Comparison of ENCODE assay signal across 8 mouse cellular contexts in genomic region chr9:20990861-20991260, GRCm38 (mm10). TPM values are rescaled to one million over a fixed set of nuclear protein-coding genes. Genes with fewer than 3 reads are reported as not detected.
A peak's percentile ranks its signal among the peaks of the same experiment; 100 is the strongest.
DNase-seq lines count a peak whose midpoint lies in the region; ATAC-seq lines count a peak whose summit lies in the region.

No protein-coding gene starts in this region.

- DNase-seq in thymus, postnatal 4 days = peak; percentile 50
- DNase-seq in thymus, postnatal 10 days (ENCODE audit: low spot score in 2 of 2) = no peak
- no peak for DNase-seq in thymus, postnatal 0 days (ENCODE audit: low spot score)
- no peak for DNase-seq in adrenal gland, adult 2 months

- no peak for ATAC-seq in hindbrain, embryonic 13.5 days (ENCODE audit: low FRiP score)
- peak; percentile 33; the same call in 1 of the 2 replicates for ATAC-seq in limb, embryonic 15.5 days (ENCODE audit: insufficient number of reproducible peaks, low FRiP score, low TSS enrichment, low read depth)
- no peak for ATAC-seq in neural tube, embryonic 13.5 days (ENCODE audit: low read depth)
- no peak for ATAC-seq in erythroid progenitor cell, adult 5-6 weeks (replicated peaks; ENCODE audit: low FRiP score, poor library complexity, severe bottlenecking)

- no peak overlapping the region for H3K4me3 ChIP-seq in hindbrain, embryonic 13.5 days
- no peak overlapping the region for H3K4me3 ChIP-seq in limb, embryonic 15.5 days
- H3K4me3 ChIP-seq in neural tube, embryonic 13.5 days = no peak overlapping the region

- no peaks in the 10 kb centered on the region for H3K36me3 ChIP-seq in hindbrain, embryonic 13.5 days
- no peaks in the 10 kb centered on the region for H3K36me3 ChIP-seq in limb, embryonic 15.5 days
- no peaks in the 10 kb centered on the region for H3K36me3 ChIP-seq in neural tube, embryonic 13.5 days

- no peak overlapping the region for H3K27ac ChIP-seq in hindbrain, embryonic 13.5 days
- H3K27ac ChIP-seq in limb, embryonic 15.5 days = peak overlapping the region; percentile 84
- H3K27ac ChIP-seq in neural tube, embryonic 13.5 days (replicated peaks) = no peak overlapping the region

- peak overlapping the region; percentile 43; the same call in 1 of the 2 replicates for H3K9ac ChIP-seq in hindbrain, embryonic 13.5 days
- H3K9ac ChIP-seq in limb, embryonic 15.5 days = no peak overlapping the region
- peak overlapping the region; percentile 45; the same call in 1 of the 2 replicates for H3K9ac ChIP-seq in neural tube, embryonic 13.5 days

- H3K27me3 ChIP-seq in hindbrain, embryonic 13.5 days = peaks cover 8% of the 10 kb centered on the region; the same call in 1 of the 2 replicates
- H3K27me3 ChIP-seq in limb, embryonic 15.5 days = no peaks in the 10 kb centered on the region
- H3K27me3 ChIP-seq in neural tube, embryonic 13.5 days = peaks cover 6% of the 10 kb centered on the region; the same call in 1 of the 2 replicates

- no peaks in the 10 kb centered on the region for H3K9me3 ChIP-seq in hindbrain, embryonic 13.5 days
- no peaks in the 10 kb centered on the region for H3K9me3 ChIP-seq in limb, embryonic 15.5 days
- H3K9me3 ChIP-seq in neural tube, embryonic 13.5 days = no peaks in the 10 kb centered on the region

- peaks cover 4% of the 10 kb centered on the region; the same call in 1 of the 2 replicates for H3K4me1 ChIP-seq in hindbrain, embryonic 13.5 days (replicated peaks)
- H3K4me1 ChIP-seq in limb, embryonic 15.5 days = peaks cover 45% of the 10 kb centered on the region
- H3K4me1 ChIP-seq in neural tube, embryonic 13.5 days (replicated peaks) = peaks cover 5% of the 10 kb centered on the region

- 6% methylated on average over 10 of the region's 10 CpGs for WGBS in hindbrain, embryonic 13.5 days
- WGBS in limb, embryonic 15.5 days = 5% methylated on average over 10 of the region's 10 CpGs
- WGBS in neural tube, embryonic 13.5 days = 5% methylated on average over 10 of the region's 10 CpGs

- H3K4me2 ChIP-seq in hindbrain, embryonic 13.5 days = peak overlapping the region; percentile 31; the same call in 1 of the 2 replicates
- peak overlapping the region; percentile 31 for H3K4me2 ChIP-seq in limb, embryonic 15.5 days
- peak overlapping the region; percentile 26 for H3K4me2 ChIP-seq in neural tube, embryonic 13.5 days

RNA-seq across cellular contexts. Expression of gene Mrpl4, which starts 11.7 kb away (rescaled TPM):
- polyA plus RNA-seq in hindbrain, embryonic 13.5 days (2015; fragmentation: Nextera tagmentation; extraction: Ambion mirVana) = 98.2 and 104 TPM in 2 replicates
- polyA plus RNA-seq in limb, embryonic 15.5 days (2015; fragmentation: Nextera tagmentation; extraction: Ambion mirVana) = 112 and 116 TPM in 2 replicates
- 105 and 110 TPM in 2 replicates for polyA plus RNA-seq in neural tube, embryonic 13.5 days (2015; fragmentation: Nextera tagmentation; extraction: Ambion mirVana)
- polyA plus RNA-seq in thymus, postnatal 0 days (2015; fragmentation: Nextera tagmentation; extraction: Ambion mirVana) = 116 and 130 TPM in 2 replicates
- 100 to 1,000 TPM; 120 to 130 TPM for total RNA-seq in adrenal gland, adult 2 months (2021)
- polyA plus RNA-seq in adrenal gland, adult 2 months (2012; rRNA removed) = 245 and 270 TPM in 2 replicates
- 13.0 and 22.0 TPM in 2 replicates for total RNA-seq in erythroid progenitor cell, adult 5-6 weeks (2015; ENCODE audit: low replicate concordance)
- total RNA-seq in erythroid progenitor cell, adult 5-6 weeks (2017; ENCODE audit: low replicate concordance) = 13.3 and 18.0 TPM in 2 replicates

RNA-seq across cellular contexts. Expression of gene S1pr2, which starts 14.3 kb away (rescaled TPM):
- 11.0 and 14.3 TPM in 2 replicates for polyA plus RNA-seq in hindbrain, embryonic 13.5 days (2015; fragmentation: Nextera tagmentation; extraction: Ambion mirVana)
- 62.0 and 65.1 TPM in 2 replicates for polyA plus RNA-seq in limb, embryonic 15.5 days (2015; fragmentation: Nextera tagmentation; extraction: Ambion mirVana)
- 9.9 and 10.1 TPM in 2 replicates for polyA plus RNA-seq in neural tube, embryonic 13.5 days (2015; fragmentation: Nextera tagmentation; extraction: Ambion mirVana)
- polyA plus RNA-seq in thymus, postnatal 0 days (2015; fragmentation: Nextera tagmentation; extraction: Ambion mirVana) = 12.1 and 12.7 TPM in 2 replicates
- total RNA-seq in adrenal gland, adult 2 months (2021) = 10 to 100 TPM; 20.4 to 26.6 TPM
- polyA plus RNA-seq in adrenal gland, adult 2 months (2012; rRNA removed) = 14.8 and 15.7 TPM in 2 replicates
- total RNA-seq in erythroid progenitor cell, adult 5-6 weeks (2015; ENCODE audit: low replicate concordance) = not detected in 2 replicates
- under 0.01 and 0.39 TPM in 2 replicates for total RNA-seq in erythroid progenitor cell, adult 5-6 weeks (2017; ENCODE audit: low replicate concordance)

RNA-seq across cellular contexts. Expression of gene Icam1, which starts 24.9 kb away (rescaled TPM):
- polyA plus RNA-seq in hindbrain, embryonic 13.5 days (2015; fragmentation: Nextera tagmentation; extraction: Ambion mirVana) = 3.4 and 4.4 TPM in 2 replicates
- polyA plus RNA-seq in limb, embryonic 15.5 days (2015; fragmentation: Nextera tagmentation; extraction: Ambion mirVana) = 23.4 and 24.4 TPM in 2 replicates
- 3.9 and 4.8 TPM in 2 replicates for polyA plus RNA-seq in neural tube, embryonic 13.5 days (2015; fragmentation: Nextera tagmentation; extraction: Ambion mirVana)
- 64.8 and 64.9 TPM in 2 replicates for polyA plus RNA-seq in thymus, postnatal 0 days (2015; fragmentation: Nextera tagmentation; extraction: Ambion mirVana)
- total RNA-seq in adrenal gland, adult 2 months (2021) = 10 to 100 TPM; 10.8 to 19.1 TPM
- 7.5 and 8.3 TPM in 2 replicates for polyA plus RNA-seq in adrenal gland, adult 2 months (2012; rRNA removed)
- 1.3 TPM in 1 of 2 replicates, not detected in the other for total RNA-seq in erythroid progenitor cell, adult 5-6 weeks (2015; ENCODE audit: low replicate concordance)
- total RNA-seq in erythroid progenitor cell, adult 5-6 weeks (2017; ENCODE audit: low replicate concordance) = 1.5 and 9.0 TPM in 2 replicates

RNA-seq across cellular contexts. Expression of gene Dnmt1, which starts 31.2 kb away (rescaled TPM):
- 65.1 and 65.8 TPM in 2 replicates for polyA plus RNA-seq in hindbrain, embryonic 13.5 days (2015; fragmentation: Nextera tagmentation; extraction: Ambion mirVana)
- 79.7 and 82.3 TPM in 2 replicates for polyA plus RNA-seq in limb, embryonic 15.5 days (2015; fragmentation: Nextera tagmentation; extraction: Ambion mirVana)
- polyA plus RNA-seq in neural tube, embryonic 13.5 days (2015; fragmentation: Nextera tagmentation; extraction: Ambion mirVana) = 54.2 and 63.7 TPM in 2 replicates
- 90.0 and 96.3 TPM in 2 replicates for polyA plus RNA-seq in thymus, postnatal 0 days (2015; fragmentation: Nextera tagmentation; extraction: Ambion mirVana)
- 10 to 100 TPM; 43.0 to 44.0 TPM for total RNA-seq in adrenal gland, adult 2 months (2021)
- polyA plus RNA-seq in adrenal gland, adult 2 months (2012; rRNA removed) = 29.6 and 29.8 TPM in 2 replicates
- 122 and 135 TPM in 2 replicates for total RNA-seq in erythroid progenitor cell, adult 5-6 weeks (2015; ENCODE audit: low replicate concordance)
- total RNA-seq in erythroid progenitor cell, adult 5-6 weeks (2017; ENCODE audit: low replicate concordance) = 217 and 249 TPM in 2 replicates

RNA-seq across cellular contexts. Expression of gene Icam4, which starts 38.3 kb away (rescaled TPM):
- polyA plus RNA-seq in hindbrain, embryonic 13.5 days (2015; fragmentation: Nextera tagmentation; extraction: Ambion mirVana) = 0.21 TPM in 1 of 2 replicates, not detected in the other
- polyA plus RNA-seq in limb, embryonic 15.5 days (2015; fragmentation: Nextera tagmentation; extraction: Ambion mirVana) = 0.96 and 3.0 TPM in 2 replicates
- 0.33 and 0.56 TPM in 2 replicates for polyA plus RNA-seq in neural tube, embryonic 13.5 days (2015; fragmentation: Nextera tagmentation; extraction: Ambion mirVana)
- polyA plus RNA-seq in thymus, postnatal 0 days (2015; fragmentation: Nextera tagmentation; extraction: Ambion mirVana) = 0.31 and 0.48 TPM in 2 replicates
- total RNA-seq in adrenal gland, adult 2 months (2021) = 1 to 10 TPM; 1.1 to 5.1 TPM
- polyA plus RNA-seq in adrenal gland, adult 2 months (2012; rRNA removed) = 1.9 and 2.7 TPM in 2 replicates
- total RNA-seq in erythroid progenitor cell, adult 5-6 weeks (2015; ENCODE audit: low replicate concordance) = 164 and 214 TPM in 2 replicates
- total RNA-seq in erythroid progenitor cell, adult 5-6 weeks (2017; ENCODE audit: low replicate concordance) = 107 and 112 TPM in 2 replicates
